Mouse (Mus musculus) megakaryocyte, embryonic 14.5 days (primary cell): Measurements from ENCODE around the gene Kcns1. TPM values are rescaled to one million over a fixed set of nuclear protein-coding genes. Genes with fewer than 3 reads are reported as not detected.

Experiments used
- H3K27me3 ChIP-seq: replicated peaks from 2 replicates; pipeline ENCODE3; 2012; ENCODE audit warnings: inconsistent platforms
- H3K36me3 ChIP-seq: replicated peaks from 2 replicates; pipeline ENCODE3; 2012; ENCODE audit warnings: low read length, inconsistent platforms, mixed read lengths
- H3K4me1 ChIP-seq: 2 replicates; pipeline ENCODE4 v1.6.1; 2012; ENCODE audit warnings: inconsistent platforms
- H3K4me3 ChIP-seq: replicated peaks from 2 replicates; pipeline ENCODE3; 2012; ENCODE audit warnings: moderate library complexity, mild to moderate bottlenecking, inconsistent platforms
- H3K9me3 ChIP-seq: 2 replicates; pipeline ENCODE4 v1.6.1; 2012; ENCODE audit warnings: inconsistent platforms
- FLI1 ChIP-seq: IDR thresholded peaks from 2 replicates; pipeline ENCODE4 v1.6.1; 2012; ENCODE audit warnings: low read length, inconsistent platforms, mixed read lengths
- GATA1 ChIP-seq: IDR thresholded peaks from 3 replicates; pipeline ENCODE4 v1.6.1; 2012; ENCODE audit warnings: mixed read lengths, low read length, inconsistent platforms, borderline replicate concordance
- polyA plus RNA-seq: library from polyadenylated mRNA; stranded (reverse); fragments of >175 nt; gene quantifications from 2 replicates; pipeline ENCODE4 v1.2.3, GENCODE M21; 2012; ENCODE audit warnings: low replicate concordance; ENCODE audit not compliant: insufficient read depth

The Kcns1 gene
- polyA plus RNA-seq, 1 experiment, result not detected

DNA sequence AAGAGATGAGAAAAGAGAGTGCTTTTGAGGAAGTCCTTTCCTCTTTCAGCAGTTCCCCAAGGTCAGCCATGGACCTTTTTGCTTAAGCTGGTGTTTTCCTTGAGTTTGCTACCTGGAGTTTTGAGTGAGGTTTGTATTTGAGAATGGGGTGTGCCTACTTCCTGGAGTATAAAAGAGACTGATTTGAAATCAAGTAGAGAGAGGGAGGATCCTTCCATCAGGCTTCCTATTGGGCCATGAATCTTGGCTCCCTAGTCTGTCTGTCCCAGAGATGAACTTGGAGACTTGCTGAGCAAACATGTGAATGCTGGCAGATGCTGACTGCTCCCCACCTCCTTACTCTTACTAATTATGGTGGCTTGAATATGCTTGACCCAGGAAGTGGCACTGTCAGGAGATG, 21.4 kb upstream of the Kcns1 start:
- Histone ChIP-seq H3K27me3 (peaks cover 45% of the 10 kb centered on the region), H3K36me3 (no peaks in the 10 kb centered on the region), H3K4me1 (no peaks in the 10 kb centered on the region), H3K9me3 (peaks cover 17% of the 10 kb centered on the region), H3K4me3 (no peak overlapping the region)
- TF ChIP-seq FLI1 (no peak), GATA1 (no peak)

DNA sequence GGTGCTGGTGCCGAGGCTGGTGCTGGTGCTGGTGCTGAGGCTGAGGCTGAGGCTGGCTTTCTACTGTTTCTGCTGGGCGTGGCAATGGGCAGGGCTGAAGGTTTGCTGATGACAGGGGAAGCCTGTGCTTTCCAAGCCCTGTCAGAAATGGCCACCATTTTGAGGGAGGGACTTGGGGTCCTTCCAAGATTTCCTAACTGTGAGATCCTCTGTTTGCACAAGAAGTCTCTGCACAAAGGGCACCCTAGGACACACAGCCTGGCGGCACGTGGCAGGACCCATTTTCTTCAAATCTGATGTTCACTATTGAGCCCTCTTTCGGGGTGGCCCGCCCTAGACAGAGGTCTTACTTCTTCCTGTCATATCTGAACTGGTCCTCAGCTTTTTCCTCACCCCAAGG, 19.7 kb upstream of the Kcns1 start, which contains the start of gene Wfdc12:
Wfdc12 (minus strand) TSS at position 33 of the 400 bp plus-strand sequence.
- TF ChIP-seq FLI1 (no peak), GATA1 (no peak)
- Histone ChIP-seq H3K36me3 (no peaks in the 10 kb centered on the region), H3K4me1 (no peaks in the 10 kb centered on the region), H3K27me3 (peaks cover 46% of the 10 kb centered on the region), H3K9me3 (peaks cover 17% of the 10 kb centered on the region), H3K4me3 (no peak within 1 kb of the TSS)

- H3K9me3 ChIP-seq, result peaks cover 17% of the 10 kb centered on the region
- TF ChIP-seq FLI1, result no peak
- no peak for TF ChIP-seq GATA1
- H3K4me3 ChIP-seq, result peak overlapping the region; percentile 64
- H3K36me3 ChIP-seq, result no peaks in the 10 kb centered on the region
- H3K4me1 ChIP-seq, result peaks cover 5% of the 10 kb centered on the region; the same call in 1 of the 2 replicates
- H3K27me3 ChIP-seq, result peaks cover 45% of the 10 kb centered on the region
Observed at GRCm38 (mm10) chr2:164188722-164189121, 17.8 kb upstream of the Kcns1 start.

GRCm38 (mm10) chr2:164184145-164184719, 13.3 kb upstream of the Kcns1 start:
- H3K4me3 ChIP-seq, result no peak overlapping the region
- TF ChIP-seq FLI1 (no peak), GATA1 (no peak)
- H3K9me3 ChIP-seq, result peaks cover 2% of the 10 kb centered on the region
- peaks cover 8% of the 10 kb centered on the region for H3K4me1 ChIP-seq
- H3K36me3 ChIP-seq, result no peaks in the 10 kb centered on the region
- peaks cover 58% of the 10 kb centered on the region for H3K27me3 ChIP-seq

- Histone ChIP-seq H3K9me3 (no peaks in the 10 kb centered on the region), H3K4me3 (no peak overlapping the region), H3K27me3 (peaks cover 61% of the 10 kb centered on the region), H3K36me3 (no peaks in the 10 kb centered on the region), H3K4me1 (peaks cover 8% of the 10 kb centered on the region)
- TF ChIP-seq GATA1 (no peak), FLI1 (no peak)
Observed at GRCm38 (mm10) chr2:164183340-164183739, 12.4 kb upstream of the Kcns1 start.

- H3K9me3 ChIP-seq, result no peaks in the 10 kb centered on the region
- peaks cover 64% of the 10 kb centered on the region for H3K27me3 ChIP-seq
- TF ChIP-seq GATA1 (no peak), FLI1 (no peak)
- no peaks in the 10 kb centered on the region for H3K36me3 ChIP-seq
- H3K4me1 ChIP-seq, result peaks cover 8% of the 10 kb centered on the region
- no peak within 1 kb of the TSS for H3K4me3 ChIP-seq
Observed at GRCm38 (mm10) chr2:164182692-164183255, 11.9 kb upstream of the Kcns1 start, which contains the start of gene Wfdc5. Gene Wfdc5, minus strand, starts transcription at chr2:164182742.

- peaks cover 72% of the 10 kb centered on the region for H3K27me3 ChIP-seq
- H3K4me1 ChIP-seq, result peaks cover 23% of the 10 kb centered on the region
- no peak for TF ChIP-seq GATA1
- no peak for TF ChIP-seq FLI1
- no peak overlapping the region for H3K4me3 ChIP-seq
- H3K36me3 ChIP-seq, result no peaks in the 10 kb centered on the region
- H3K9me3 ChIP-seq, result no peaks in the 10 kb centered on the region
Observed at GRCm38 (mm10) chr2:164180770-164181169, 9.9 kb upstream of the Kcns1 start.

DNA sequence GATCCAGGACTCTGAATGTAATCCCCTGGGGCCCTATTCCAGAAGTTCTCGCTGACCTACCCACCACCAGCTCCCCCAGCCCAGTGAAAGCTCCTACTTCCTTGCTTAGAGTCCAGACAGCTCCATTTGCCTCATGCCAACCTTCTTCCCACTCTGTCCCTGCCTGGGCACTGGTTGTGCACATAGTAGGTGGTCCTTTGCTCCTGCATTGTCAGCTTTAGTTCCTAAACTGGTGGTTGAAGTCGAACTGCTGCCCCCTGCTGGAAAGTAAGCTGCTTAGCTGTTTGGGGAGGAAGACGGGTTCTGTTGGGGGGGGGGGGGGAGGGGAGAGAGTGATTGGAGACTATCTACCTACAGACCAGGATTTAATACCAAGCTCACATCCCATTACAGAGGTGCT, 9.2 kb upstream of the Kcns1 start:
- no peaks in the 10 kb centered on the region for H3K9me3 ChIP-seq
- no peaks in the 10 kb centered on the region for H3K36me3 ChIP-seq
- TF ChIP-seq FLI1 (no peak), GATA1 (no peak)
- no peak overlapping the region for H3K4me3 ChIP-seq
- H3K27me3 ChIP-seq, result peaks cover 72% of the 10 kb centered on the region
- H3K4me1 ChIP-seq, result peaks cover 29% of the 10 kb centered on the region

DNA sequence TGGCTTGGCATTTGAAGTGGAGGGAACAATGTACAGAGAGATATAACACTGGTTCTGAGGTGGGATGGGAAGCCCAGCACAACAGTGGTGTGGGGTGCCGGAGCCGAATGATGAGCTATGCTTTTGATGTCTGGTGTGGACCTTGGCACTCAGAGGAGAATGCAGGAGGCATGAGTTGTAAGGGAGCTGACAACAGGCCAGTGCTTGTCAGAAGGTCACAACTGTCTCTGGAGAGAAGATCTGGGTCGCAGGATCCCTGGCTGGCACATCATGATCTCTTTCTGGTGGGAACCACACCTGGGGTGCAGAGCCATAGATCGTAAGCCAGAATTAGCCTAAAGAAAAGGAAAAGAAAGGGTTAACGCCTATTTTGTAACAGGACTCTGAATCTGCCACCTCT, 6.9 kb upstream of the Kcns1 start:
- H3K4me1 ChIP-seq, result peaks cover 42% of the 10 kb centered on the region
- H3K36me3 ChIP-seq, result no peaks in the 10 kb centered on the region
- H3K9me3 ChIP-seq, result no peaks in the 10 kb centered on the region
- no peak for TF ChIP-seq FLI1
- no peak for TF ChIP-seq GATA1
- no peak overlapping the region for H3K4me3 ChIP-seq
- peaks cover 73% of the 10 kb centered on the region for H3K27me3 ChIP-seq

DNA sequence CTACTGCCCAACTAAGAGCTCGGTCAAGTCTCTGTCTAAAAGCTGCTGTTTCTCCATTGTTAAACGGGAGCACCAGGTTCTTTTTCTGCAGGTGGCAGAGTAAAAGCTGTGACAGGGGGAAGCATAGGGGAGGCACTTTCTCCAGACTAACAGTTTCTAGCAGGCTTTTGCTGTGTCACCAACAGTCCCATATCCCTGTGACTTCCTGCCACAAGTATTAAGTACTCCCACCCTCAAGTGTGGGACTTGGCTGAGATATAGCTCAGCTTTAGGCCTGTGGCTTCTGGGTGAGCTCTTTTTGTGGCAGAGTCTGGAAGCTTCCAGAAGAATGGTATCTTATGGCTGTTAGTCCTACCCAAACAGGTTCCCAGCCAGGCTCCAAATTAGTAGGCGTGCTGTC, 4.9 kb upstream of the Kcns1 start:
- no peaks in the 10 kb centered on the region for H3K9me3 ChIP-seq
- H3K4me3 ChIP-seq, result no peak overlapping the region
- H3K4me1 ChIP-seq, result peaks cover 52% of the 10 kb centered on the region
- H3K27me3 ChIP-seq, result peaks cover 65% of the 10 kb centered on the region
- no peak for TF ChIP-seq GATA1
- TF ChIP-seq FLI1, result no peak
- no peaks in the 10 kb centered on the region for H3K36me3 ChIP-seq
